Mouse (Mus musculus): ENCODE results near the gene Dlx6.

GRCm38 (mm10) chr6:6876231-6876630 is 13.1 kb downstream of the Dlx6 start:
- TF ChIP-seq CTCF (IDR thresholded peaks at IDR 0.05; ENCODE audit: control insufficient read depth, insufficient read depth, insufficient replicate concordance, low read depth, low read length), result no peak
- no peak for TF ChIP-seq POLR2A (IDR thresholded peaks at IDR 0.05; ENCODE audit: control insufficient read depth, low read depth, low read length)
